ENCODE assay signal across 8 mouse cellular contexts in genomic region chr11:4873755-4874475, GRCm38 (mm10). TPM values are rescaled to one million over a fixed set of nuclear protein-coding genes. Genes with fewer than 3 reads are reported as not detected.
DNase-seq lines count a peak whose midpoint lies in the region; ATAC-seq and TF ChIP-seq lines count a peak whose summit lies in the region.

Nipsnap1 (plus strand) TSS chr11:4873951.

- POLR2A ChIA-PET in Patski (lab: Charles Lee), result interaction anchor here (1.6 kb wide), 1 partner anchor 9 kb away, joined by 4 read pairs; no protein-coding TSS in a partner anchor

- in situ Hi-C loops in Patski (cut with MboI; ENCODE audit: low pct_unique_long_range_greater_than_20kb), result no loop called here

- peaks cover 4% of the 10 kb centered on the region; the same call in 1 of the 2 replicates for H3K9me3 ChIP-seq in hindbrain, embryonic 12.5 days (replicated peaks)

- H3K27me3 ChIP-seq in Patski, result no peaks in the 10 kb centered on the region
- H3K27me3 ChIP-seq in hindbrain, embryonic 12.5 days, result no peaks in the 10 kb centered on the region

- H3K36me3 ChIP-seq in hindbrain, embryonic 12.5 days, result peaks cover 12% of the 10 kb centered on the region

- peak within 1 kb of the TSS; percentile 84 for H3K4me2 ChIP-seq in hindbrain, embryonic 12.5 days (replicated peaks)

- CTCF ChIA-PET in Patski (lab: Charles Lee), result interaction anchor here (0.7 to 1.3 kb wide), 2 partner anchors 9 to 11 kb away, joined by 3 to 5 read pairs; no protein-coding TSS in a partner anchor

- peaks cover 12% of the 10 kb centered on the region for H3K4me1 ChIP-seq in hindbrain, embryonic 12.5 days

- 1% methylated on average over 30 of the region's 30 CpGs for WGBS in hindbrain, embryonic 12.5 days

- peak within 1 kb of the TSS; percentile 60 for H3K27ac ChIP-seq in hindbrain, embryonic 12.5 days

- peak; percentile 74 for ATAC-seq in Patski
- ATAC-seq in hindbrain, embryonic 12.5 days (ENCODE audit: low FRiP score), result peak; percentile 93

- TF ChIP-seq CTCF in Patski (IDR thresholded peaks at IDR 0.05), result no peak

- peak within 1 kb of the TSS; percentile 83 for H3K9ac ChIP-seq in hindbrain, embryonic 12.5 days

- peak within 1 kb of the TSS; percentile 67 for H3K4me3 ChIP-seq in hindbrain, embryonic 12.5 days

- DNase-seq in Patski (ENCODE audit: low read depth, low spot score), result no peak
- DNase-seq in cerebellum, adult 9-11 months, result peak; percentile 82
- DNase-seq in frontal cortex, postnatal 10 days (ENCODE audit: low spot score in 2 of 2), result peak; percentile 60 to 76
- peak; percentile 78 to 82 for DNase-seq in layer of hippocampus, postnatal 14 days (ENCODE audit: low spot score in 2 of 2)
- DNase-seq in lung, postnatal 14 days, result peak; percentile 69
- peak; percentile 73 for DNase-seq in ovary, postnatal 36 days (ENCODE audit: low spot score)
- DNase-seq in thymus, postnatal 25 days, result peak; percentile 92

RNA-seq across cellular contexts. Expression of gene Nipsnap1, which starts in this region (rescaled TPM):
- 94.7 TPM for polyA plus RNA-seq in Patski (2021)
- polyA plus RNA-seq in hindbrain, embryonic 12.5 days (2016; fragmentation: Nextera tagmentation; extraction: Ambion mirVana), result 100 and 101 TPM in 2 replicates
- 10 to 100 TPM; 83.4 to 91.1 TPM for total RNA-seq in layer of hippocampus, postnatal 14 days (2021)
